Mouse (Mus musculus): ENCODE results near the gene Wdhd1.

DNA sequence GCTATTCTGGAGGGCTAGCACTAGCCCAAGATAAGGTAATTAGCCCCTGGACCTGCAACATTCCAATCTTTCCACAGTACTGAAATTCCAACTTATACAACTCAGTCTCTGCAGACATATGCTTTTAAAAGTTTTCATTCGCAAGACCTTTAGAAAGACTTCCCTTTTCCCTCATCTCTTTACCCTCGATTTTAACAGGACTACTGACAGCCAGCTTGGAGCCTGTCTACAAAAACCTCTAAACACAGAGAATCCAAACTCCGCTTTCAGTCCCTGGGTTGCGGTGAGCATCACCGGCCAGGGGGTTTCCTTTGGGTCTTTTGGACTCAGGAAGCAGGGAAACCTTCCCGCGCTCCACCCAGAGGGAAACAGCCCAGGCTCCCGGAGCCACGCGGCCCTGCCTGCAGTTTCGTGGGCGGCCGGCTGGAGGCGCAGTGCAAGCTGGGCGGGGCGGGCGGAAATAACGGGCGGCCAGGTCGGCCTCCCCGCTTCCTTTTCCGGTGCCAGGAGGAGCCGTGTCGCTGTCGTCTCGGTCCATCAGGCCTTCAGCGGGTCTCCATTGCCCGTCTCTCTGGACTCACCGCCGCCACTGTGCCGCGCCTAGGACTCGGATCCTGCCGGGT is 21.2 kb upstream of the Wdhd1 start, which contains the start of gene Mapk1ip1l:
- TF ChIP-seq EP300 (IDR thresholded peaks at IDR 0.05; ENCODE audit: low read depth) = no peak
- TF ChIP-seq CTCF (IDR thresholded peaks at IDR 0.05; ENCODE audit: low read depth) = peak; percentile 97

All from liver, embryonic 14.5 days (tissue).